8 mouse cellular contexts compared by ENCODE assay signal in genomic region chr15:97784561-97785161, GRCm38 (mm10). TPM values are rescaled to one million over a fixed set of nuclear protein-coding genes. Genes with fewer than 3 reads are reported as not detected.
DNase-seq lines count a peak whose midpoint lies in the region; ATAC-seq and TF ChIP-seq lines count a peak whose summit lies in the region.

No protein-coding gene starts in this region.

- TF ChIP-seq CTCF in lung, adult 2 months (IDR thresholded peaks at IDR 0.05; ENCODE audit: insufficient read depth, low read length): no peak

- H3K27ac ChIP-seq in forebrain, embryonic 13.5 days: peak overlapping the region; percentile 48
- peak overlapping the region; percentile 69 for H3K27ac ChIP-seq in liver, embryonic 11.5 days (ENCODE audit: low read depth, low read length)

- DNase-seq in lung, adult 2 months: no peak
- DNase-seq in lung, postnatal 4 days: no peak
- DNase-seq in brain, adult 2 months (ENCODE audit: low read depth, low spot score): peak; percentile 53
- DNase-seq in liver, embryonic 11.5 days (ENCODE audit: low spot score): no peak
- peak; percentile 36 for DNase-seq in splenic B cell, adult 2 months (ENCODE audit: low read depth, low spot score)
- no peak for DNase-seq in layer of hippocampus, postnatal 36 days
- DNase-seq in ovary, postnatal 36 days (ENCODE audit: low spot score): no peak

- H3K4me1 ChIP-seq in lung, adult 2 months (ENCODE audit: control insufficient read depth, insufficient read depth, low read length): peaks cover 53% of the 10 kb centered on the region
- peaks cover 44% of the 10 kb centered on the region for H3K4me1 ChIP-seq in forebrain, embryonic 13.5 days
- H3K4me1 ChIP-seq in liver, embryonic 11.5 days (replicated peaks; ENCODE audit: control insufficient read depth, insufficient read depth, low read length): peaks cover 42% of the 10 kb centered on the region

- H3K4me3 ChIP-seq in lung, adult 2 months (replicated peaks; ENCODE audit: extremely low read depth, low read depth, low read length): peak overlapping the region; percentile 87
- H3K4me3 ChIP-seq in forebrain, embryonic 13.5 days: peak overlapping the region; percentile 71
- H3K4me3 ChIP-seq in liver, embryonic 11.5 days (ENCODE audit: low read depth, low read length): peak overlapping the region; percentile 94

- ATAC-seq in forebrain, embryonic 13.5 days: peak; percentile 65
- ATAC-seq in liver, embryonic 11.5 days (replicated peaks; ENCODE audit: low FRiP score): peak; percentile 46

- H3K27me3 ChIP-seq in forebrain, embryonic 13.5 days: peaks cover 19% of the 10 kb centered on the region
- peaks cover 5% of the 10 kb centered on the region for H3K27me3 ChIP-seq in liver, embryonic 11.5 days (replicated peaks; ENCODE audit: control insufficient read depth, insufficient read depth, low read length)
- H3K27me3 ChIP-seq in splenic B cell, adult 2 months (ENCODE audit: control insufficient read depth, insufficient read depth, low read length, poor library complexity, severe bottlenecking): no peaks in the 10 kb centered on the region

- no peaks in the 10 kb centered on the region for H3K36me3 ChIP-seq in forebrain, embryonic 13.5 days (ENCODE audit: poor library complexity, severe bottlenecking)
- H3K36me3 ChIP-seq in liver, embryonic 11.5 days (ENCODE audit: control insufficient read depth, insufficient read depth, low read length): no peaks in the 10 kb centered on the region
- H3K36me3 ChIP-seq in splenic B cell, adult 2 months (ENCODE audit: control insufficient read depth, insufficient read depth, low read length, poor library complexity, severe bottlenecking): no peaks in the 10 kb centered on the region

- TF ChIP-seq POLR2A in lung, adult 2 months (IDR thresholded peaks at IDR 0.05; ENCODE audit: borderline replicate concordance, extremely low read depth, low read depth, low read length): no peak

- H3K9me3 ChIP-seq in forebrain, embryonic 13.5 days (replicated peaks): no peaks in the 10 kb centered on the region
- no peaks in the 10 kb centered on the region for H3K9me3 ChIP-seq in liver, embryonic 11.5 days (ENCODE audit: control insufficient read depth, low read length)

- 4% methylated on average over 45 of the region's 45 CpGs for WGBS in lung, adult 2 months
- WGBS in forebrain, embryonic 13.5 days: 3% methylated on average over 40 of the region's 45 CpGs
- WGBS in liver, embryonic 11.5 days: 7% methylated on average over 45 of the region's 45 CpGs

- H3K9ac ChIP-seq in forebrain, embryonic 13.5 days: peak overlapping the region; percentile 83
- H3K9ac ChIP-seq in liver, embryonic 11.5 days (ENCODE audit: low read depth, low read length): peak overlapping the region; percentile 94

- H3K4me2 ChIP-seq in forebrain, embryonic 13.5 days: peak overlapping the region; percentile 91
- H3K4me2 ChIP-seq in liver, embryonic 11.5 days: peak overlapping the region; percentile 89

RNA-seq across cellular contexts. Expression of gene Slc48a1, which starts 6.3 kb away (rescaled TPM):
- 158 and 174 TPM in 2 replicates for polyA plus RNA-seq in lung, adult 2 months (2012; rRNA removed)
- polyA plus RNA-seq in forebrain, embryonic 13.5 days (2015; fragmentation: Nextera tagmentation; extraction: Ambion mirVana): 44.1 and 45.2 TPM in 2 replicates
- polyA plus RNA-seq in liver, embryonic 11.5 days (2014; fragmentation: Nextera tagmentation; extraction: Ambion mirVana): 55.0 and 62.1 TPM in 2 replicates
- total RNA-seq in layer of hippocampus, postnatal 36 days (2021): 100 to 1,000 TPM; 133 to 137 TPM

RNA-seq across cellular contexts. Expression of gene Rapgef3, which starts 16.9 kb away (rescaled TPM):
- polyA plus RNA-seq in lung, adult 2 months (2012; rRNA removed): 94.2 and 133 TPM in 2 replicates
- polyA plus RNA-seq in forebrain, embryonic 13.5 days (2015; fragmentation: Nextera tagmentation; extraction: Ambion mirVana): 6.7 and 7.8 TPM in 2 replicates
- polyA plus RNA-seq in liver, embryonic 11.5 days (2014; fragmentation: Nextera tagmentation; extraction: Ambion mirVana): 4.1 and 4.5 TPM in 2 replicates
- total RNA-seq in layer of hippocampus, postnatal 36 days (2021): 10 to 100 TPM; 41.0 to 59.9 TPM

RNA-seq across cellular contexts. Expression of gene Endou, which starts 53.5 kb away (rescaled TPM):
- polyA plus RNA-seq in lung, adult 2 months (2012; rRNA removed): 4.0 and 18.9 TPM in 2 replicates
- polyA plus RNA-seq in forebrain, embryonic 13.5 days (2015; fragmentation: Nextera tagmentation; extraction: Ambion mirVana): 0.25 and 0.26 TPM in 2 replicates
- polyA plus RNA-seq in liver, embryonic 11.5 days (2014; fragmentation: Nextera tagmentation; extraction: Ambion mirVana): not detected in 2 replicates
- under 1 TPM; 0.27 to 0.71 TPM for total RNA-seq in layer of hippocampus, postnatal 36 days (2021)

RNA-seq across cellular contexts. Expression of gene Hdac7, which starts 59.6 kb away (rescaled TPM):
- polyA plus RNA-seq in lung, adult 2 months (2012; rRNA removed): 254 and 294 TPM in 2 replicates
- polyA plus RNA-seq in forebrain, embryonic 13.5 days (2015; fragmentation: Nextera tagmentation; extraction: Ambion mirVana): 20.3 and 23.3 TPM in 2 replicates
- 28.1 and 33.5 TPM in 2 replicates for polyA plus RNA-seq in liver, embryonic 11.5 days (2014; fragmentation: Nextera tagmentation; extraction: Ambion mirVana)
- 10 to 100 TPM; 21.3 to 25.0 TPM for total RNA-seq in layer of hippocampus, postnatal 36 days (2021)

Comparison
In these comparisons a context has a peak if more than half of its experiments do, and no peak if none do; other contexts are left out.
1. DNase-seq: peak in brain, adult 2 months (single experiment) and splenic B cell, adult 2 months (single experiment); none in lung, adult 2 months (single experiment), lung, postnatal 4 days (0 of 2), liver, embryonic 11.5 days (single experiment), layer of hippocampus, postnatal 36 days (0 of 2) and ovary, postnatal 36 days (single experiment).
2. RNA of gene Rapgef3, which starts 16.9 kb away (polyA plus RNA-seq): 94.2 to 133 TPM in lung, adult 2 months; 6.7 to 7.8 TPM in forebrain, embryonic 13.5 days and 4.1 to 4.5 TPM in liver, embryonic 11.5 days; every median in the first group is over 10 times any median in the second.
3. Peak in every context shown above with its lines, with median percentiles within 50 percentile points of each other: H3K4me3 ChIP-seq.